Mouse (Mus musculus) hindbrain, postnatal 0 days (tissue): ENCODE measurements around the gene Mroh2a. TPM values are rescaled to one million over a fixed set of nuclear protein-coding genes. Genes with fewer than 3 reads are reported as not detected.

Source experiments
- ATAC-seq: fragments of 200-750 bp; cut with Nextera tagmentation; 2 replicates; pipeline ENCODE4 v1.8.0; 2017; ENCODE audit warnings: mild to moderate bottlenecking, moderate TSS enrichment, moderate library complexity
- DNase-seq: peaks from one replicate; pipeline ENCODE4 v3.0.0-alpha.2; 2015; ENCODE audit warnings: low spot score
- H3K27ac ChIP-seq: fragments of 300-500 bp; sonication (generic); 2 replicates; pipeline ENCODE4 v1.5.1; 2014; ENCODE audit warnings: mild to moderate bottlenecking
- H3K27me3 ChIP-seq: fragments of 300-500 bp; sonication (generic); 2 replicates; pipeline ENCODE4 v1.6.1; 2014; ENCODE audit warnings: low read length, mixed read lengths; ENCODE audit not compliant: insufficient read depth
- H3K36me3 ChIP-seq: fragments of 300-500 bp; sonication (generic); 2 replicates; pipeline ENCODE4 v1.6.1; 2014; ENCODE audit warnings: low read length, mixed read lengths; ENCODE audit not compliant: insufficient read depth
- H3K4me1 ChIP-seq: fragments of 300-500 bp; sonication (generic); 2 replicates; pipeline ENCODE4 v1.6.1; 2014; ENCODE audit warnings: antibody characterized with exemption, low read length, mixed read lengths; ENCODE audit not compliant: insufficient read depth
- H3K4me2 ChIP-seq: fragments of 300-500 bp; sonication (generic); 2 replicates; pipeline ENCODE4 v1.6.1; 2014; ENCODE audit warnings: low read depth, mild to moderate bottlenecking, low read length, moderate library complexity, mixed read lengths
- H3K4me3 ChIP-seq: fragments of 300-500 bp; sonication (generic); 2 replicates; pipeline ENCODE4 v1.5.1; 2014; ENCODE audit warnings: low read length
- H3K9ac ChIP-seq: fragments of 300-500 bp; sonication (generic); replicated peaks from 2 replicates; pipeline ENCODE4 v1.6.1; 2014; ENCODE audit warnings: mild to moderate bottlenecking, low read length, moderate library complexity, mixed read lengths
- H3K9me3 ChIP-seq: fragments of 300-500 bp; sonication (generic); 2 replicates; pipeline ENCODE4 v1.6.1; 2016; ENCODE audit warnings: low read length, mixed read lengths
- CTCF ChIP-seq: IDR thresholded peaks from 2 replicates; pipeline ENCODE4 v1.5.1; 2016; ENCODE audit warnings: antibody characterized with exemption, control low read depth, low read depth
- WGBS: fragments of 180-500 bp; shearing (Covaris S2); extraction: QIAGEN DNeasy Blood & Tissue Kit; methylation state at CpG from one replicate; pipeline ENCODE4 v1.1.7; 2014; 5-methylcytosine and 5-hydroxymethylcytosine counted together
- polyA plus RNA-seq: library from polyadenylated mRNA; unstranded; fragments of >200 nt; fragmentation: Nextera tagmentation; extraction: Ambion mirVana; gene quantifications from 2 replicates; pipeline ENCODE4 v1.2.1, GENCODE M21; 2015
- total RNA-seq: library from RNA; depleted of rRNA; stranded (reverse); fragments of >200 nt; gene quantifications from 2 replicates; pipeline ENCODE4 v1.2.3, GENCODE M21; 2014

Mroh2a gene
- total and polyA plus RNA-seq, 2 experiments from 2014 or later = 0.16 to 0.23 TPM

DNA sequence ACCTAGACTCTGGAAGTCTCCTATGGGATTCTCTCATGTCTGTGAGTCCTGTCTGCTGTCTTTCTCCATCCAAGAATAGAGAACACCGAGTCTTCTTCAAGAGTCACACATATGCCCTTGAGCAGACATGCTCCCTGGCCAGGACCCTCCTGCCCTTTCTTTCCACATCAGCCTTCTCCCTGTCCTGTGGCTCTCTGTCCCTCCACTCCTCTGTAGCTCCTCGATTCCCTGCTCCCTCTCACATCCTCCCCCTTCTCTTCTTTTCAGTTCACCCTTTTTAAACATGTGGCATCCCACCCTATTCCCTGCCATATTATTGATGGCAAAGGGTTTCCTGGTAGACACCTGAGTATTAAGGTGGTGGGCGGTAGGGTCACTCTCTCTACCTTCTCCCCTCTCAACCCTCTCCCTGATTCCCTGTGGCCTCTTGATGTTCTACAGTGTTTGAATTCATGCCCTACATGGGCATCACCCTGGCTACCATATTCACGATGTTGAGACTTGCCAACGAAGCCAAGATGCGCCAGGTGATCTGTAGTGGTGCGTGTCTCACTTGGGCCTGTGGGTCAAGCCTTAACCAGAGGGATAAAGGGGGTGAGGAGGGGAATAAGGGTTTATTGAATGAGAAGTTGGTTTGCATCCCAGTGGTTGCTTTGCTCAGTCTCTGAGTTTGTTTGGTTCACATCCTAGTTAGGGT is 5.2 kb downstream of the Mroh2a start:
- Histone ChIP-seq H3K9ac (no peak overlapping the region), H3K9me3 (peaks cover 97% of the 10 kb centered on the region), H3K4me3 (no peak overlapping the region), H3K4me2 (no peak overlapping the region), H3K27me3 (no peaks in the 10 kb centered on the region), H3K36me3 (no peaks in the 10 kb centered on the region), H3K27ac (no peak overlapping the region), H3K4me1 (no peaks in the 10 kb centered on the region)
- 66% methylated on average over 7 of the region's 7 CpGs for WGBS
- TF ChIP-seq CTCF = no peak
- ATAC-seq (no peak), DNase-seq (no peak)

DNA sequence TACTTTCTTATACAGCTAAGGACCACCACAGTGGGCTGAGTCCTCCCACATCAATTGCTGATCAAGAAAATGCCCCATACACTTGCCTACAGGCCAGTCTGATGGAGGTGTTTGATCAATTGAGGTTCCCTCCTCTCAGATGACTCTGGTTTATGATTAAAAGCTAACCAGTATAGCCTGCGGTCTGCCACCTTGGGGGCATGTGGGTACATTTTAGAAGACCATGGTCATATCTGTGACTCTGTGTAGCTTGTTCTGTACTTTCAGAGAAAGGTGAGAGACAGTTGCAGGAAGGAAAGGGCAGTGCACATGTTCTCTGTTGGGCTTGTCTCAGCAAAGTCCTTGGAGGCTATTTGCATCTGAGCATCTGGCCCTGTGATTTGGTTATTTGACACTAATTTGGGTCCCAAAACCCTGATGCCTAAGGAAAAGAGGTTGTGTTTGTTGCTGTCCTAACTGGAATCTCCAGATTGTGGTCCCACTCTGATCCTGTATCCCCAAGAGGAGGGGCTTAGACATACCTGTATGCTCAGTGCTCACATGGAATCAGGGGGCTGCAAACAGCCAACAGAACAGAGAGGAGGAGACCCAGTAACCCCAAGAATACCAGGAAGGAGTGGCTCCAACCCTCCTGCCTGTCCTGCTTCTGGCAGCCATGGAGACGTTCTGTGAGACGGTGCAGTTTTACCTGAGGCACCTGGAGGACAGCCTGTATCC is 6.0 kb downstream of the Mroh2a start:
- Histone ChIP-seq H3K27me3 (no peaks in the 10 kb centered on the region), H3K9ac (no peak overlapping the region), H3K9me3 (peaks cover 97% of the 10 kb centered on the region), H3K4me1 (no peaks in the 10 kb centered on the region), H3K27ac (no peak overlapping the region), H3K36me3 (no peaks in the 10 kb centered on the region), H3K4me3 (no peak overlapping the region), H3K4me2 (no peak overlapping the region)
- WGBS = 56% methylated on average over 3 of the region's 3 CpGs
- ATAC-seq (no peak), DNase-seq (no peak)
- TF ChIP-seq CTCF = no peak

DNA sequence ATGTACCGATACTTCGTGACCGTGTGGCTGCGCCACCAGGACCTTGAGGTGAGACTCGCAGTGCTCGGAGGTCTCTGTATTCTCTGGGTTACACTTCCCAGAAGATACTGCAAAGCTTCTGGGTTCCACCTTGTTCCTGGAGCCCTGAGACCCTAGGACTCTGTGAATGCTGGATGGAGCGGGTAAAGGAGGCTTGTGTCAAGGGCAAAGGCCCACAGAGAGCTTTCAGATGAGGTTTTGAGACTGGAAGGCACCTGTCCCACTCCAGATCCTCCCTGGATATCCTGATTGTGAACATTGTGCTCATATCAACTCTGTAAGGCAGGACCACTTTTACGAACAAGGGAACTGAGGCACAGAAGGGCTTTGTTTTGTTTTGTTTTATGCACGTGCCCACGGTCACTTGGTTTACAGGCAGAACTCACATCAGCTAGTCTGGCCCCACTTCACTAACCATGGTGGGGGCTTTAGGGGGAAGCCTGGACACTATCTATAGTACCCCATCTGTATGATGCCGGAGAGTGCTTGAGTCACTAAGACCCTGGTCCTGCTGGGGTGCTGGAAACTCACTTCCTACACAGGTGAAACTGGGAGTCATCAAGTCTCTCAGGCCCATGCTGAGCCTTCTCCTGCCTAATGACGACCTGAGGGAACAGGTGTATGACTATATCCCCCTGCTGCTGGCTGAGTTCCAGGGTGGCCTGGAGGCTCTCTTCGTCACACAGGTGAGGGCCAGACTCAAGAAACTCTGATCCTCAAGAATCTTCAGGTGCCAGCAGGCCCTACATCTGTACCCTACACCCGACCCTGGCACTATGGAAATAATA is 6.8 kb downstream of the Mroh2a start:
- H3K4me2 ChIP-seq = no peak overlapping the region
- no peaks in the 10 kb centered on the region for H3K4me1 ChIP-seq
- no peak overlapping the region for H3K27ac ChIP-seq
- no peak overlapping the region for H3K9ac ChIP-seq
- WGBS = 72% methylated on average over 14 of the region's 14 CpGs
- H3K36me3 ChIP-seq = no peaks in the 10 kb centered on the region
- H3K9me3 ChIP-seq = peaks cover 97% of the 10 kb centered on the region
- no peak overlapping the region for H3K4me3 ChIP-seq
- DNase-seq (no peak), ATAC-seq (no peak)
- no peaks in the 10 kb centered on the region for H3K27me3 ChIP-seq
- TF ChIP-seq CTCF = no peak

DNA sequence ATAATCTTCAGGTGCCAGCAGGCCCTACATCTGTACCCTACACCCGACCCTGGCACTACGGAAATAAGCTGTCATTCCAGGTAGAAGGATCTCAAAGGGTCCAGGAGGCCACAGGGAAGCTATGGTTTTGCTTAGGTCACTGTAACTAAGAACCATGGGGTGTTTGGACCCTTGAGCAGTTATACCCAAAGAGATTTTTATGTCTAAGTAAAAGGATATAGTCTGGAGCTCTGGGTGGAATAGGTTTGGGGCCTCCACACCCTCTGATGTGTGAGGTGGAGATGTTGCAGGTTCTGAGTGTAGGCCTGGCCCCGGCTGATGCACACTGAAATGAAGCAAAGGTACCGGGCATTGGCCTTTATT is 7.4 kb downstream of the Mroh2a start:
- 64% methylated on average over 4 of the region's 4 CpGs for WGBS
- no peak overlapping the region for H3K4me3 ChIP-seq
- H3K9me3 ChIP-seq = peaks cover 97% of the 10 kb centered on the region
- DNase-seq = no peak
- no peaks in the 10 kb centered on the region for H3K36me3 ChIP-seq
- no peak for ATAC-seq
- TF ChIP-seq CTCF = no peak
- no peak overlapping the region for H3K27ac ChIP-seq
- no peak overlapping the region for H3K9ac ChIP-seq
- no peaks in the 10 kb centered on the region for H3K27me3 ChIP-seq
- H3K4me1 ChIP-seq = no peaks in the 10 kb centered on the region
- H3K4me2 ChIP-seq = no peak overlapping the region

DNA sequence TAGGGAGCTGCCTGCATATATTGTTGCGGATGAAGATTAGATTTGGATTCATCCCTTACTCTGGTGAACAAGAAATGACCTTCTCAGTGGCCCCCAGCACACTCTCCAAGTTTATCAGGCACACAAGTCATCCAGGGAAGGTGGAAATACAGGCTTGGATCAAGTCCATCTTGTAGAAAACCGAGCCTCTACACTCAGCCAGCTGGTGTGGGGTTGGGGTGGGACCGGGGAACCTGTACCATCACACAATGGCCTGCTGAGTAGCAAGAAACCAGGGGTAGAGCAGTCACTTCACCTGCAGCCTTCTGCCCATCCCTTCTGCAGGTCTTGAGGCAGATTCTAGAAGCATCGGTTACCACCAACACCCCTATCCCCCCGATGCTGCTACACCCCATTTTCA is 7.9 kb downstream of the Mroh2a start:
- ATAC-seq (no peak), DNase-seq (no peak)

DNA sequence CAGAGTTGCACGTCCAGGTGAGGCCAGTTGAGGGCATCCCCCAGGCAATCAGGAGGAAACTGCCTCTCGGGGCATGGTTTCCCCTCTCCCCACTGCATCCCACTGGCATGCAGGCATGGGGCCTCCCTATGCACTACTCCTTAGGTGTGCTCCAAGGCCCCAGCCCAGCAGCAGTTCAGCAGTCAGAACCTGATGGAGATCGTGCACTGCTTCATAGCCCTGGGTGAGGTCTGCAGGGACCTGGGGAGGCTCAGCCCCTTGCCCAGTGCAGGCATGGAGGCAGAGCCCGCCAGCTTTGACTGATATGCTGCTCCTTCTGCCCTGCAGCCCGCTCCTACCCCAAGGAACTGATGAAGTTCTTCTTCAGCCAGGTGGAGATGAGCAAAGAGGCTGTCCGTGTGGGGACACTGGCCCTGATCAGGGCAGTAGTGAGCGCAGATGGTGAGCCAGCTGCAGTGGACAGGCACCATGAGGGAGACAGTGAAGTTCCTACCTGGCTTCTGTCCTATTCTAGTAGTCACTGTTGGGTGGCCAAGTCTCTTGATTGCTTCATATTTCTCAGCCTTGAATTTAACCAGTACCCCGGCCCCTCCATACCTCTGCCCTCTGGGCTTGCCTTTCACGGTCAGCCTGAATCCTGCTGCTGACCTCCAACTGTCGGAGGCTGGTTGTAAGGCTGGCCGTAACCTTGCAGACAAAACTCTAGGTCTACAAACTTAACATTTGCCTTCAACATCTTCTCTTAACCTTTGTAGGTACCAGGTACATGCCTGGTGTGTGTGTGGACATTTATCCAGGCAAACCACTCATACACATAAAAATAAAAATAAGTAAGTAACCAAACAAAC is 8.5 kb downstream of the Mroh2a start:
- Histone ChIP-seq H3K27ac (no peak overlapping the region), H3K36me3 (no peaks in the 10 kb centered on the region), H3K9me3 (peaks cover 97% of the 10 kb centered on the region), H3K4me1 (no peaks in the 10 kb centered on the region), H3K27me3 (no peaks in the 10 kb centered on the region), H3K9ac (no peak overlapping the region), H3K4me2 (no peak overlapping the region), H3K4me3 (no peak overlapping the region)
- ATAC-seq (no peak), DNase-seq (no peak)
- 65% methylated on average over 11 of the region's 11 CpGs for WGBS
- TF ChIP-seq CTCF = no peak

More for the DNA sequence above, 7.9 kb downstream of the Mroh2a start:
- H3K4me1 ChIP-seq = no peaks in the 10 kb centered on the region
- no peaks in the 10 kb centered on the region for H3K36me3 ChIP-seq
- no peak overlapping the region for H3K9ac ChIP-seq
- H3K27ac ChIP-seq = no peak overlapping the region
- no peaks in the 10 kb centered on the region for H3K27me3 ChIP-seq
- H3K4me2 ChIP-seq = no peak overlapping the region
- WGBS = 43% methylated on average over 5 of the region's 5 CpGs
- H3K9me3 ChIP-seq = peaks cover 97% of the 10 kb centered on the region
- TF ChIP-seq CTCF = no peak
- H3K4me3 ChIP-seq = no peak overlapping the region
